Mouse (Mus musculus) neural tube, embryonic 12.5 days (tissue): ENCODE data around the gene Rsrp1. TPM values are rescaled to one million over a fixed set of nuclear protein-coding genes. Genes with fewer than 3 reads are reported as not detected.

Experiments used
- ATAC-seq: fragments of 200-750 bp; cut with Nextera tagmentation; 2 replicates; pipeline ENCODE4 v1.8.0; 2017; ENCODE audit warnings: low read depth, mild to moderate bottlenecking, moderate TSS enrichment, moderate library complexity; ENCODE audit not compliant: low FRiP score
- H3K27ac ChIP-seq: fragments of 300-500 bp; sonication (generic); 2 replicates; pipeline ENCODE4 v1.5.1; 2016
- H3K27me3 ChIP-seq: fragments of 300-500 bp; sonication (generic); replicated peaks from 2 replicates; pipeline ENCODE4 v1.6.1; 2016; ENCODE audit warnings: mild to moderate bottlenecking
- H3K36me3 ChIP-seq: fragments of 300-500 bp; sonication (generic); 2 replicates; pipeline ENCODE4 v1.6.1; 2016; ENCODE audit warnings: mild to moderate bottlenecking
- H3K4me1 ChIP-seq: fragments of 300-500 bp; sonication (generic); 2 replicates; pipeline ENCODE4 v1.6.1; 2016
- H3K4me2 ChIP-seq: fragments of 300-500 bp; sonication (generic); replicated peaks from 2 replicates; pipeline ENCODE4 v1.6.1; 2016; ENCODE audit warnings: mild to moderate bottlenecking
- H3K4me3 ChIP-seq: fragments of 300-500 bp; sonication (generic); 2 replicates; pipeline ENCODE4 v1.5.1; 2016
- H3K9ac ChIP-seq: fragments of 300-500 bp; sonication (generic); 2 replicates; pipeline ENCODE4 v1.6.1; 2016; ENCODE audit warnings: mild to moderate bottlenecking
- H3K9me3 ChIP-seq: fragments of 300-500 bp; sonication (generic); 2 replicates; pipeline ENCODE4 v1.6.1; 2016; ENCODE audit warnings: mild to moderate bottlenecking
- WGBS: fragments of 180-500 bp; shearing (Covaris S2); methylation state at CpG from one replicate; pipeline ENCODE4 v1.1.7; 2016; 5-methylcytosine and 5-hydroxymethylcytosine counted together
- polyA plus RNA-seq: library from polyadenylated mRNA; unstranded; fragments of >200 nt; fragmentation: Nextera tagmentation; extraction: Ambion mirVana; gene quantifications from 2 replicates; pipeline ENCODE4 v1.2.1, GENCODE M21; 2016

Rsrp1 gene
- polyA plus RNA-seq, 1 experiment from 2014 or later, result 511 TPM

DNA sequence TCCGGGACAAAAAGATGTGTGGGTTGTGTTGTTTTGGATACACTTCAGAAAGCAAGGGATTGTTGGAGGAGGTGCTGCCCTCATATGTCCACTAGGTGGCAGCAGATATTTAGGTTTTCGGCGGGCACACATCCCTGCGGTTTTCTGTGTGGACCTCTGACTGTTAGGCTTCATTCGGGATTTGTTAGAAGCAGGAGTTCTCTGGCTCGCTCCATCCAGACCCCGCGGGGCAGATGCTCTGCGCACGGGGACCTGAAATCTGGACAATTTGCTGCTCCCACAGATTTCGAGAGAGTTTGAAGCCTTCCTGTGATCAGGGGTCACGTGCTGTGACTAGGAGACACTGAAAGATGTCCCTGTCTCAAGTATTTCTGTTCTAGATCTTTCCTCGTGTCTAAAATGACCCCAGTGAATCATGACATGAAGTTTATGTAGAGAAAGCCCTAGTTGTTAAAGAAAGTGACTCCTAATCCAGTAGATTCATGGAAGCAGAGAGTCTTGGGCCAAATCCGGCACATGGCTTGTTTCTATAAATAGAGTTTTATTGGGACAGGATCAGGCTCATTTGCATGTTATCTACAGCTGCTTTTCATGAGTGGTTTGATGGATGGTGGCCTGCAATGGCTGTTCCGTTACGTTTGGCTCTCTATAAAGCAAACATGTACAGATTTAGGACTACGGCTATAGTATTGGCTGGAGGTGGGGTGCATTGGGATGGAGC lies 22.8 kb downstream of the Rsrp1 start:
- Histone ChIP-seq H3K4me1 (no peaks in the 10 kb centered on the region), H3K9me3 (no peaks in the 10 kb centered on the region), H3K4me2 (peak overlapping the region; percentile 53), H3K27ac (no peak overlapping the region), H3K9ac (no peak overlapping the region), H3K36me3 (no peaks in the 10 kb centered on the region), H3K27me3 (peaks cover 18% of the 10 kb centered on the region; the same call in 1 of the 2 replicates), H3K4me3 (no peak overlapping the region)
- ATAC-seq, result 0 out of 2 replicates have a peak, but pooled peaks have one; percentile 33
- WGBS, result 15% methylated on average over 17 of the region's 17 CpGs

DNA sequence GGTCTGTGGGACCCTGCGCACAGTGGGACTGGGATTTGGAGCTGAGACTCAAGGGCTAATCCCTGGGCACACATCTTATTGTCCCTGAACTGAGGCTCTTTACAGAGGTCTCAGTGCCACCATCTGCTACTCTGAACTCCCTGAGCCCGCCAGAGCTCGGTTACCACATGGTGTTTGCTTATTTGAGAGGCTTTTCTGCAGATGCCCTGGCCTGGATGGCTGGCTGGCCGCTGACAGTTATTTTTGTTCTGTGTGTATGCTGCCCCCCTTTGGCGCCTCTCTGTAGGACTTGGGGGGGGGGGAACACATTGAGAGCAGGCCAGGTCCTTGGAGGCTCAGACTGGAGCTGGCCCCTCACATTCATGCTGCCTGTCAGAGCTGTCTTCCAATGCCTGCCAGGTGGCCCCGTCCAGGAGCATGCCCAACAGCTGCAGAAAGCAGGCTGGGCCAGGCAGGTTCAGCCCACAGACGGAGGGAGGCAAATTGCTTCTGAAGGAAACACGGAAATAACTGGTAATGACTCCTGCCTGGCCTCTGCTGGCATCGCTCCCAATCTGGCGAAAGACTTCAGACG lies 27.2 kb downstream of the Rsrp1 start:
- 31% methylated on average over 11 of the region's 11 CpGs for WGBS
- no peak for ATAC-seq
- H3K36me3 ChIP-seq, result no peaks in the 10 kb centered on the region
- H3K9me3 ChIP-seq, result no peaks in the 10 kb centered on the region
- no peak overlapping the region for H3K9ac ChIP-seq
- H3K27ac ChIP-seq, result no peak overlapping the region
- no peak overlapping the region for H3K4me3 ChIP-seq
- H3K4me1 ChIP-seq, result no peaks in the 10 kb centered on the region
- 0 out of 2 replicates have a peak, but pooled peaks cover 6% of the 10 kb centered on the region for H3K27me3 ChIP-seq
- no peak overlapping the region for H3K4me2 ChIP-seq

DNA sequence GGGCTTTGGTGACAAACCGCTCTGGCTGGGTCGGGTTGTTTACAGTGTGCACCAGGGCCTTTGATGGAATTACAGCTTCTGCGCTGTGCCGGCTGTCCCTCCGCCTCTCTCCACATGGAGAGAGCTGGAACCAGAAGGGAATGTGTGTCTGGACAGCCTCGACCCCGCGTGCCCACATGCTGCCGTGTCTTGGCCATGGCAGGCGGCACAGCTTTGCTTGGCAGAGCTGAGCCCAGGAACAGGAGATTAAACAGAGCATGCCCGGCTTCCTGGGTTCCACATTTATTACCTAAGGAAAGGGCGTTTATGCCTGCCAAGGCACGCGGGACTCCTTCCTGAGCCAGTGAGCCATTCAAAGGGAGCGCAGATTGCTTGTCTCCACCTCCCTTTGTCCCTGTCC lies 31.1 kb downstream of the Rsrp1 start:
- no peaks in the 10 kb centered on the region for H3K4me1 ChIP-seq
- H3K27ac ChIP-seq, result no peak overlapping the region
- no peaks in the 10 kb centered on the region for H3K36me3 ChIP-seq
- WGBS, result 12% methylated on average over 15 of the region's 15 CpGs
- H3K9ac ChIP-seq, result no peak overlapping the region
- H3K27me3 ChIP-seq, result 0 out of 2 replicates have a peak, but pooled peaks cover 11% of the 10 kb centered on the region
- no peaks in the 10 kb centered on the region for H3K9me3 ChIP-seq
- 0 out of 2 replicates have a peak overlapping the region, but pooled peaks have one; percentile 10 for H3K4me2 ChIP-seq
- no peak overlapping the region for H3K4me3 ChIP-seq
- no peak for ATAC-seq

DNA sequence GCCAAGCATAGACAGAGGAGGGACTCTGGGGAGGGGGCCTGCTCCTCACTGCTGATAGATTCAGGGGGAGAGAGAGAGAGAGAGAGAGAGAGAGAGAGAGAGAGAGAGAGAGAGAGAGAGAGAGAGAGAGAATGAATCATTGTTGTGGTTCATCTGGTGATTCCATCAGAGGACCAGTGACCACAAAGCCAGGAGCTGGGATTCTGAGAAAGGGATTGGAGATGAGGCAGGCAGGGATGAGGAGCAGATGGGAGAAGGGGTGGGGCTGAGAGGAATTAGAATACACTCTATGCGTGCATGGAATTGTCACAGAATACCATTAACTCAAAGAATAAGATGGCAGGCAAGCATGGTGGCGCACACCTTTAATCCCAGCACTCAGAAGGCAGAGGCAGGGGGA lies 31.8 kb downstream of the Rsrp1 start:
- Histone ChIP-seq H3K4me1 (no peaks in the 10 kb centered on the region), H3K4me3 (no peak overlapping the region), H3K9me3 (no peaks in the 10 kb centered on the region), H3K27ac (no peak overlapping the region), H3K9ac (no peak overlapping the region), H3K27me3 (0 out of 2 replicates have a peak, but pooled peaks cover 11% of the 10 kb centered on the region), H3K36me3 (no peaks in the 10 kb centered on the region), H3K4me2 (no peak overlapping the region)
- 83% methylated on average over 2 of the region's 2 CpGs for WGBS
- no peak for ATAC-seq

DNA sequence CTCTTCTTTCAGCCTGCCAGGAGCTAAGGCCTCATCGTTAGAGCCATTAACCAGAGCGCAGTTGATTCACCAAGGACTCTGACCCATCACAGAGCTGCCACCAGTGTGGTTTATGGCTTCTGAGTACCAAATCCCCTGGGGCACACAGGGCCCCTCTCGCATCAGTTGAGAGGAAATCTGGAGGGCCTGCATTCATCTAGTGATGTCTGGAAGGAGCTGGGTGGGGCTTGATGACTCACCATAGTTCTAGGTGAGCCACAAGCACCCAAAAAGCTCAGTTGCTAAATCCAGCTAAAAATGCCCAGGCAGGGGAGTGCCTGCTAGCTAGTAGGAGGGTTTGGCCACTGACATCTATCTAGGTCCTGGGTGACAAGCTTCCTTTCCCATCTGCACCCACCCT lies 32.5 kb downstream of the Rsrp1 start:
- Histone ChIP-seq H3K27me3 (0 out of 2 replicates have a peak, but pooled peaks cover 11% of the 10 kb centered on the region), H3K9ac (no peak overlapping the region), H3K27ac (no peak overlapping the region), H3K4me3 (no peak overlapping the region), H3K4me1 (no peaks in the 10 kb centered on the region), H3K9me3 (no peaks in the 10 kb centered on the region), H3K4me2 (no peak overlapping the region), H3K36me3 (no peaks in the 10 kb centered on the region)
- 39% methylated on average over 3 of the region's 3 CpGs for WGBS
- ATAC-seq, result no peak

DNA sequence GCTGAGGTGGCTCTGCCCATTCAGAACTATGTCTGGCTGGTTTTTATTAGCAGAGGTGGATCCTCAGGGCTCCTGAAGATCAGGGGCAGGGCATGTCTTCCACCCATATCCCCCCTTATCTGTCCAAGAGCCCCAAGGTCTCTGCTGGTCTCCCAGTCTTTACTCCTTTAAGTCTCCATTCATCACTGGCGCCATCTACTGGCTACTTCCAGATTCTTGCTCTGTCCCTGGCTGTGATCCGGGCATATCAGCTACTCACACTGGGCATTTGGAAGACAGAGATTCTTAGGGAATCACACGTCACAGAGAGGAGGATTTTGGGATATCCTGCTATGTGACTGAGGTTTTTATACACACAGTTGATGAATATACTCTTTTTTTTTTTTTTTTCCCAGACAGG lies 32.9 kb downstream of the Rsrp1 start:
- Histone ChIP-seq H3K4me2 (no peak overlapping the region), H3K9ac (no peak overlapping the region), H3K4me3 (no peak overlapping the region), H3K27me3 (0 out of 2 replicates have a peak, but pooled peaks cover 11% of the 10 kb centered on the region), H3K4me1 (no peaks in the 10 kb centered on the region), H3K36me3 (no peaks in the 10 kb centered on the region), H3K27ac (no peak overlapping the region), H3K9me3 (no peaks in the 10 kb centered on the region)
- ATAC-seq, result no peak
- 25% methylated on average over 3 of the region's 3 CpGs for WGBS

DNA sequence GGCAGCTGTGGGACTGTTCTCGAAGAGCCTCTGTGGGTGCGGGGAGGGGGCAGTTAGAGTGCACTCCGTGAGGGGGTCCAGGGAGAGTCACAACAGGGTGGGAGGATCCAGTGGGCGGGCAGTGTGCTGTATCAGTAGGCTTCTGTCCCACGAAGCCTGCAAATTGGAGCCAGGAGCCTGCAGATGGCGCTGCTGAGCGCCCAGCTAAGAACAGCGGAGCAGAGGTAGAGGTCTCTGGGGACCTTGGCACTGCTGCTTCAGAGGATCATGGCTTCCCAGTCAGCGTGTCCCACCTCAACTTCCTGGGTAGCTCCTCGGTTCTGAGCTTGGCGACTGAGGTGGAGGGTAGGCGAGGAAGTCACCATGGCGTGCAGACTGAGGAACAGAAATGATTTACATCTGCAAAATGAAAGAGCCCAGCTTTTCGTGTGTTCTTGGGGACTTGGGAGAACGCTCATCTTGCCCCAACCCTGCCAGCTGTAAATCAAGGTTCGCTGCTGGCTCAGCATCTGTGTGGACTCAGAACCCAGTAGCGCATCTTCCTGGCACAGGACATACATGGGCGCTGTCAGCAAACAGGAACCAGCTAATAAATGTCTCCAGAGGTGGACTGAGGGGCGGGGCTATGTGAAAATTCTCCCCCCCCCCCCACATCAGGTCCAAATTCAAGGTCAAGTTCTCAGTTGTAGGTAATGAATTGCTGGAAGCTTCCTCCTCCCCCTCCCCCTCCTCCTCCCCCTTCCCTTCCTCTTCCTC lies 39.8 kb downstream of the Rsrp1 start:
- Histone ChIP-seq H3K9me3 (no peaks in the 10 kb centered on the region), H3K27ac (no peak overlapping the region), H3K36me3 (no peaks in the 10 kb centered on the region), H3K27me3 (0 out of 2 replicates have a peak, but pooled peaks cover 5% of the 10 kb centered on the region), H3K9ac (no peak overlapping the region), H3K4me1 (0 out of 2 replicates have a peak, but pooled peaks cover 2% of the 10 kb centered on the region), H3K4me3 (no peak overlapping the region), H3K4me2 (0 out of 2 replicates have a peak overlapping the region, but pooled peaks have one; percentile 35)
- ATAC-seq, result no peak
- 29% methylated on average over 19 of the region's 19 CpGs for WGBS

DNA sequence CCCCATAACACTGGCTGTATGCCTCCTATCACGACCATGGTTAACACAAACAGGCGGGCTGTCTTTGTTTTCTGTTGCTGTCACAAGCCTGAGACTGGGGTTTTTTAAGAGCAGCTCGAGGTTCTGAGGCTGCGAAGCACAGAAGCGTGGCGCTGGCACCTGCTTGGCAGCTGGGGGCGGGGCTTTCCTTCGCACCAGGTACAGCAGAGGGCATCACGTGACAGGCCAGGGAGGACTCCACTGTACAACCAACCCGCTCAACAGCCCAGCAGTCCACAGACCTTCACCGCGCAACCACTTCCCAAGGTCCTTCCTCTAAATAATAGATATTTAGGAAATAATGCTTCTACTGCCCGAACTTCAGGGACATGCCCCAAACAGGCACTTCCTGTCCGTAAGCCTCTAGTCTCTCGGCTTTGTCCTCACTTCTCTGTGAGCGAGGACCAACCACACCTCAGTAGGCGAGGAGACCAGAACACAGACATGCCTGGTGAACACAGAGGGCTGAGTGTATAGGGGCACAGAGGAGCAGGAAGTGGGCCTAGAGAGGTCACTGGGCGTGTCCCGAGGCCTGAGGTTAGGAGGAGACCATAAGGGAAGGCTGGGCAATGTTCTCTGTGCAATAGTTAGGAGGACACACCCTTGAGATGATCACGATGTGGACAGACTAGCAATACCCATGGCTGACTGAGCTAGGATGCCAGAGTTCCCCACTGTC lies 44.7 kb downstream of the Rsrp1 start:
- WGBS, result 82% methylated on average over 20 of the region's 20 CpGs
- Histone ChIP-seq H3K4me1 (0 out of 2 replicates have a peak, but pooled peaks cover 1% of the 10 kb centered on the region), H3K4me3 (no peak overlapping the region), H3K27me3 (0 out of 2 replicates have a peak, but pooled peaks cover under 1% of the 10 kb centered on the region), H3K9me3 (no peaks in the 10 kb centered on the region), H3K27ac (no peak overlapping the region), H3K36me3 (no peaks in the 10 kb centered on the region), H3K4me2 (no peak overlapping the region), H3K9ac (no peak overlapping the region)
- ATAC-seq, result no peak

DNA sequence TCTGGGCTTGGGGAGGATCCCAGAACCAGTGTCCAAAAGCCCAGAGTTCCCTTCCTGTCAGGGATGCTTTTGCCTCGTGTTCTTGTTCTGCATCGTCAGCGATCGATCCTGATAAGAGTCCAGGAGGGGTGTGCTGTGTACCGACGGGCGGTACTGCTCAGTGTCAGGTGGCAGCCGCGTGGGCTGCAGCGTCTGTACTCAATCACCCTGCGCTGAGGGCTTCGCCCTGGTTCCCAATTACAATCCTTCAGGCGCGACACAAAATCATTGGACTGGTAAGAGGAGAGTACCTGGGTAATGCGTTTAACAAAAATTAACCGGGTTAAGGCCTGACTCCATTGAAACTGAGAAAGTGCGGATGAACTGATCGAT lies 45.2 kb downstream of the Rsrp1 start:
- H3K36me3 ChIP-seq, result no peaks in the 10 kb centered on the region
- H3K9ac ChIP-seq, result no peak overlapping the region
- no peak overlapping the region for H3K4me2 ChIP-seq
- H3K27ac ChIP-seq, result no peak overlapping the region
- ATAC-seq, result no peak
- 88% methylated on average over 18 of the region's 18 CpGs for WGBS
- H3K4me1 ChIP-seq, result no peaks in the 10 kb centered on the region
- no peak overlapping the region for H3K4me3 ChIP-seq
- no peaks in the 10 kb centered on the region for H3K27me3 ChIP-seq
- no peaks in the 10 kb centered on the region for H3K9me3 ChIP-seq

DNA sequence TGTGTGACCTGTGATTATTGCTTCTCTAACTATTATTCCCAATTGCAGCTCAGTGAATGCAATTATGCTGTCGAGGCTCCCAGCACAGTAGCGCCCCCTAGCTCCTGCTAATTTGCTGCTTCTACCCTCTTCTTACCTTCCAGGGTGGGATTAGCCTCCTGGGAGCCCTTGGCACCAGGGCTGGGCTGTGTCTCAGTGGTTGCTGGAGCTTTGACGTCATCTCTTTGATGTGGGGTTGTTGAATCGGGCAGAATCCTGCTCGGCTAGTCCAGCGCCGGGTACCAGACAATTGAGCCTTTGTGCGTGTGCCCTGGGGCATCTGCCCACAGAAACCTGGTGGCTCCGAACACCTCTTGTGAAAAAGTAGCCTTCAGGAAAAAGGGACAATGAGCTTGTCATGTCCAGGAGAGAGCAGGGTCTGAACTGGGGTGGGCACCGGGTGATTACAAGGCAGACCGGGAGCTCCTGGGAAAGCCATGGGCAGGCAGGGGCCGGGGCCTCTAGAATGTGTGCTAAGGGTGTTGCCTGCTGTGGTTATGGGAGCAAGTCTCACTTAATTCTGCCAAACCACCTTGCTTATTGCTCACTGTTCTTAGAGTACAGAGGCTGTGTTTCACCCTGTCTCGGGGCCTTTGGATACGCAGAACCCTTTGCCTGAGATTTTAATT lies 52.0 kb downstream of the Rsrp1 start:
- no peaks in the 10 kb centered on the region for H3K9me3 ChIP-seq
- H3K9ac ChIP-seq, result no peak overlapping the region
- 0 out of 2 replicates have a peak overlapping the region, but pooled peaks have one; percentile 16 for H3K4me2 ChIP-seq
- no peak for ATAC-seq
- H3K4me1 ChIP-seq, result peaks cover 5% of the 10 kb centered on the region; the same call in 1 of the 2 replicates
- no peak overlapping the region for H3K27ac ChIP-seq
- no peaks in the 10 kb centered on the region for H3K36me3 ChIP-seq
- WGBS, result 29% methylated on average over 14 of the region's 14 CpGs
- no peaks in the 10 kb centered on the region for H3K27me3 ChIP-seq
- no peak overlapping the region for H3K4me3 ChIP-seq

DNA sequence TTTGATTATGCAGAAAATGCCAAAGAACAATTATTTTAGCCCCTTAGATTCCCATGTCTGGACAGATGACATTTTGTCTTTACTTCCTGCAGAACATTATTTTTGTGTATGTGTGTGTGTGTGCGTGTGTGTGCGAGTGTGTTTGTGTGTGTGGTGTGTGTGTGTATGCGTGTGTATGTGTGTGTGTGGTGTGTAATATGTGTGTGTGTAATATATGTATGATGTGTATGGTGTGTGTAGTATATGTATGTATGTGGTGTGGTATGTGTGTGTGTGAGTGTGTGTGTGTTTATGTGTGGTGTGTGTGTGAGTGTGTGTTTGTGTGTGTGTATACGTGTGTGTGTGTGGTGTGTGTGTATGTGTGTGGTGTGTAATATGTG lies 52.5 kb downstream of the Rsrp1 start:
- no peaks in the 10 kb centered on the region for H3K9me3 ChIP-seq
- H3K4me3 ChIP-seq, result no peak overlapping the region
- WGBS, result 91% methylated on average over 4 of the region's 4 CpGs
- ATAC-seq, result no peak
- no peak overlapping the region for H3K4me2 ChIP-seq
- no peak overlapping the region for H3K9ac ChIP-seq
- H3K4me1 ChIP-seq, result peaks cover 5% of the 10 kb centered on the region; the same call in 1 of the 2 replicates
- H3K27me3 ChIP-seq, result no peaks in the 10 kb centered on the region
- no peak overlapping the region for H3K27ac ChIP-seq
- H3K36me3 ChIP-seq, result no peaks in the 10 kb centered on the region
